Mouse (Mus musculus): ENCODE data around the gene Tdp2. TPM values are rescaled to one million over a fixed set of nuclear protein-coding genes. Genes with fewer than 3 reads are reported as not detected.
A peak's percentile ranks its signal among the peaks of the same experiment; 100 is the strongest.

Gene Tdp2
- polyA plus RNA-seq, 1 experiment from 2014 or later: 64.4 TPM

GRCm38 (mm10) chr13:24802131-24802691, 29.3 kb upstream of the Tdp2 start:
- DNase-seq (ENCODE audit: low spot score): peak; percentile 24
- Histone ChIP-seq H3K27me3 (ENCODE audit: insufficient read depth, poor library complexity, severe bottlenecking) (no peaks in the 10 kb centered on the region), H3K4me3 (peak overlapping the region; percentile 97), H3K9me3 (no peaks in the 10 kb centered on the region), H3K4me1 (replicated peaks) (peaks cover 33% of the 10 kb centered on the region), H3K27ac (peak overlapping the region; percentile 99), H3K36me3 (peaks cover 26% of the 10 kb centered on the region)
- WGBS: under 1% methylated on average over 26 of the region's 26 CpGs

DNA sequence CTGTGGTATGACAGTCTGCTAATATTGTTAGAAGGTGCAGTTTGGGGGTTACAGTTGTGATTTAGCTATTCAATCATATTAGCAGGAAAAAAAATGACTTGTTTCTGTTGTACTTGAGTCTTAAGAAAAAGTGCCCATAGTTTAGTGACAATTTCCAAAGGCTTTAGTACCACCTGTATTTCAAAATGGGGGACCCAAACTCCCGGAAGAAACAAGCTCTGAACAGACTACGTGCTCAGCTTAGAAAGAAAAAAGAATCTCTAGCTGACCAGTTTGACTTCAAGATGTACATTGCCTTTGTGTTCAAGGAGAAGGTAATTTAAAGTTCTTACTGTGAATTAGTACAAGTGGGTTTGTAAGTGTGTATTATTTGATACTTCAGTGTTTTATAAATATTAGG, 28.3 kb upstream of the Tdp2 start:
- DNase-seq (ENCODE audit: low spot score): no peak
- Histone ChIP-seq H3K9me3 (no peaks in the 10 kb centered on the region), H3K36me3 (peaks cover 36% of the 10 kb centered on the region), H3K27ac (no peak overlapping the region), H3K4me1 (replicated peaks) (peaks cover 33% of the 10 kb centered on the region), H3K27me3 (ENCODE audit: insufficient read depth, poor library complexity, severe bottlenecking) (no peaks in the 10 kb centered on the region), H3K4me3 (peak overlapping the region; percentile 97)
- 44% methylated on average over 2 of the region's 2 CpGs for WGBS

- Histone ChIP-seq H3K4me1 (replicated peaks) (peaks cover 26% of the 10 kb centered on the region), H3K9me3 (no peaks in the 10 kb centered on the region), H3K27me3 (ENCODE audit: insufficient read depth, poor library complexity, severe bottlenecking) (no peaks in the 10 kb centered on the region), H3K4me3 (no peak overlapping the region), H3K27ac (no peak overlapping the region), H3K36me3 (peaks cover 65% of the 10 kb centered on the region)
- DNase-seq (ENCODE audit: low spot score): no peak
Measured at GRCm38 (mm10) chr13:24806079-24806478, 25.4 kb upstream of the Tdp2 start.

- Histone ChIP-seq H3K27ac (no peak overlapping the region), H3K4me1 (replicated peaks) (no peaks in the 10 kb centered on the region; the same call in 1 of the 2 replicates), H3K27me3 (ENCODE audit: insufficient read depth, poor library complexity, severe bottlenecking) (no peaks in the 10 kb centered on the region), H3K9me3 (no peaks in the 10 kb centered on the region), H3K4me3 (no peak overlapping the region), H3K36me3 (peaks cover 94% of the 10 kb centered on the region)
- DNase-seq (ENCODE audit: low spot score): no peak
- WGBS: 97% methylated on average over 2 of the region's 2 CpGs
Measured at GRCm38 (mm10) chr13:24812521-24812920, 19.0 kb upstream of the Tdp2 start.

DNA sequence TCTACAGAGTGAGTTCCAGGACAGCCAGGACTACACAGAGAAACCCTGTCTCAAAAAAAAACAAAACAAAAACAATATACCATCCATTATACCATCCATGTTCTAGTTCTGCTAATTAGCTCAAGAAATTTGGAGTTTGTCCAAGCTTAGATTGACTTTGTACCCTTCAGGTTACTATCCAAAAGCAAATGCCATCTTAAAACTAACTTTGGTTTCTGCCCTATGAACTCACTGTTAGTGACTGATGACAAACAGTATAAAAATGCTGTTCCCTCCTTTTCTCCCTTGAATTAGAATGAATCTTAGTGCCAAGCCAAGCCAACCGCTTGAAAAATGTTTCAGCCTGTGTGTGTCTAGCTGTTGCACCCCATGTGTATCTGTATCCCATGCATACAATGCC, 16.9 kb upstream of the Tdp2 start:
- Histone ChIP-seq H3K4me1 (replicated peaks) (no peaks in the 10 kb centered on the region; the same call in 1 of the 2 replicates), H3K9me3 (no peaks in the 10 kb centered on the region), H3K27me3 (ENCODE audit: insufficient read depth, poor library complexity, severe bottlenecking) (no peaks in the 10 kb centered on the region), H3K27ac (no peak overlapping the region), H3K4me3 (no peak overlapping the region), H3K36me3 (peaks cover 84% of the 10 kb centered on the region)
- 79% methylated on average over 1 of the region's 1 CpGs for WGBS
- no peak for DNase-seq (ENCODE audit: low spot score)

- no peak overlapping the region for H3K4me3 ChIP-seq
- WGBS: 72% methylated on average over 4 of the region's 4 CpGs
- no peaks in the 10 kb centered on the region; the same call in 1 of the 2 replicates for H3K4me1 ChIP-seq (replicated peaks)
- H3K27ac ChIP-seq: no peak overlapping the region
- H3K36me3 ChIP-seq: peaks cover 66% of the 10 kb centered on the region
- H3K27me3 ChIP-seq (ENCODE audit: insufficient read depth, poor library complexity, severe bottlenecking): no peaks in the 10 kb centered on the region
- DNase-seq (ENCODE audit: low spot score): peak; percentile 21
- no peaks in the 10 kb centered on the region for H3K9me3 ChIP-seq
Measured at GRCm38 (mm10) chr13:24816125-24817092, 15.1 kb upstream of the Tdp2 start.

- H3K27ac ChIP-seq: no peak overlapping the region
- no peak overlapping the region for H3K4me3 ChIP-seq
- 90% methylated on average over 1 of the region's 1 CpGs for whole genome bisulfite sequencing
- H3K9me3 ChIP-seq: no peaks in the 10 kb centered on the region
- no peak for DNase-seq (ENCODE audit: low spot score)
- H3K27me3 ChIP-seq (ENCODE audit: insufficient read depth, poor library complexity, severe bottlenecking): no peaks in the 10 kb centered on the region
- H3K36me3 ChIP-seq: peaks cover 32% of the 10 kb centered on the region
- H3K4me1 ChIP-seq (replicated peaks): no peaks in the 10 kb centered on the region; the same call in 1 of the 2 replicates
Measured at GRCm38 (mm10) chr13:24819931-24820330, 11.5 kb upstream of the Tdp2 start.

- Histone ChIP-seq H3K4me1 (replicated peaks) (no peaks in the 10 kb centered on the region), H3K36me3 (peaks cover 11% of the 10 kb centered on the region), H3K4me3 (no peak overlapping the region), H3K9me3 (no peaks in the 10 kb centered on the region), H3K27ac (no peak overlapping the region), H3K27me3 (ENCODE audit: insufficient read depth, poor library complexity, severe bottlenecking) (no peaks in the 10 kb centered on the region)
- DNase-seq (ENCODE audit: low spot score): no peak
- 88% methylated on average over 16 of the region's 16 CpGs for WGBS
Measured at GRCm38 (mm10) chr13:24822663-24823343, 8.7 kb upstream of the Tdp2 start.

DNA sequence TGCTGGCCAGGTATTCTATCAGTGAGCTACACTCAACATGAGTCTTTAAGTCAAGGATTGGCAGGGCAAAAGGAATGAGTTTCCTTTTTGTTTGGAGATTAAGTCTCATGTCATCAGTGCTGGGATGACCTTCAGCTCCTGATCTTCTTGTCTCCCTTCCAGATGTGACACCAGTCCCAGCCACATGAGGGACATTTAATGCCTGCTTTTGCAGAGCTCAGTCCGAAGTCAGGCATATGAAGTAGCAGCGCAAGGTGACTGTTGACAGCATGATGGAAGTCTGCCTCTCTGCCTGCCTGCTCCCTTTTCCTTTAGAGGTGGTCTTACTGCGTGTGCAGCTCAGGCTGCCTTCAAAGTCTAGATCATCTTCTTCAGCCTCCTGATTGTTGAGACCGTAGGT, 6.8 kb upstream of the Tdp2 start:
- Histone ChIP-seq H3K27me3 (ENCODE audit: insufficient read depth, poor library complexity, severe bottlenecking) (no peaks in the 10 kb centered on the region), H3K4me1 (replicated peaks) (no peaks in the 10 kb centered on the region), H3K27ac (no peak overlapping the region), H3K4me3 (no peak overlapping the region), H3K36me3 (no peaks in the 10 kb centered on the region), H3K9me3 (no peaks in the 10 kb centered on the region)
- 92% methylated on average over 4 of the region's 4 CpGs for WGBS
- no peak for DNase-seq (ENCODE audit: low spot score)

- Histone ChIP-seq H3K4me1 (replicated peaks) (peaks cover 2% of the 10 kb centered on the region), H3K36me3 (no peaks in the 10 kb centered on the region), H3K27ac (no peak overlapping the region), H3K27me3 (ENCODE audit: insufficient read depth, poor library complexity, severe bottlenecking) (no peaks in the 10 kb centered on the region), H3K9me3 (no peaks in the 10 kb centered on the region), H3K4me3 (no peak overlapping the region)
- no peak for DNase-seq (ENCODE audit: low spot score)
- 85% methylated on average over 4 of the region's 4 CpGs for WGBS
Measured at GRCm38 (mm10) chr13:24825587-24825986, 5.9 kb upstream of the Tdp2 start.

DNA sequence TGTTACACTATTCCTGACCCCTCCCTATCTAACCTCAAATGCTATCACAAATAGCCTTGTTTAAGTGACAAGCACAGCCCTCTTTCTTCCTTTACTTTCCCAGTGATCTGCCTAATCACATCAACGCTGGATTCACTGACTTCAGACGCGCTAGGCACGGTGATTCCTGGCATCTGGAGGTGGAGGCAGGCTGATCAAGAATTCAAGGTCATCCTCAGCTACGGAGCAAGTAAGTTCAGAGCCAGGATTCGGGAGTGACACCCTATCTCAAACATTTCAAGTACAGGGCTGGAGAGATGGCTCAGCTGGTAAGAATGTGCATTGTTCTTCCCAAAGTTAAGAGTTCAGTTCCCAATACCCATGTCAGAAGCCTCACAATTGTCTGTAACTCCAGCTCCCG, 5.4 kb upstream of the Tdp2 start:
- Histone ChIP-seq H3K27ac (no peak overlapping the region), H3K36me3 (no peaks in the 10 kb centered on the region), H3K4me3 (no peak overlapping the region), H3K27me3 (ENCODE audit: insufficient read depth, poor library complexity, severe bottlenecking) (no peaks in the 10 kb centered on the region), H3K9me3 (no peaks in the 10 kb centered on the region), H3K4me1 (replicated peaks) (peaks cover 6% of the 10 kb centered on the region)
- 89% methylated on average over 7 of the region's 7 CpGs for WGBS
- no peak for DNase-seq (ENCODE audit: low spot score)

DNA sequence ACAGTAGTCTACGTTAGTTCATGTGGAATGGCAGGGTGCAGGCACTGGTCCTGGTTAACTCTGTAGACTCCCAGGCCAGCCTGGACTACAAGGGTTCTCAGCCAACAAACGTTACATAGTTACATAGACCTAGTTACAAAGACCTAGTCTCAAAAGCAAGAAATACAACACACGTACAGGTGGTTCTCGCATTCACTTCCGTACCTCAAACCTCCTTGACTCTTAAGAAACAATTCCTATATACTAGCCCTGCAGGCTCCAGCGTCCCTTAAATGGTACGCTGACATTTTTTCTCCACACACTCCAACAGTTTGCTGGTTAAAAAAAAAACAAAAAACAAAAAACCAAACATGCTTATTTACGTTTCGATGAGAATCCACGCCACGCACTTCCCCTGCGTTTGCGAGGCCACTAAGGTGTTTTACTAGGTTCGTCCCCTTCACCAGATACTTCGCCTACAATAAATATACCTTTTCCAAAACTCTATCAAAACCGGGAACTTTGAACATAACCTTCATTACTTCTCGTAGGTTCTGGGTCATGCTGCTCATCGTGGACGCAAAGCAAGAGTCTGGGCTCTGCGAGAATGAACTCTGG, 625 bp upstream of the Tdp2 start:
- Histone ChIP-seq H3K4me1 (replicated peaks) (peaks cover 28% of the 10 kb centered on the region), H3K9me3 (no peaks in the 10 kb centered on the region), H3K27ac (peak overlapping the region; percentile 97), H3K4me3 (peak overlapping the region; percentile 97), H3K36me3 (peaks cover 13% of the 10 kb centered on the region; the same call in 1 of the 2 replicates), H3K27me3 (ENCODE audit: insufficient read depth, poor library complexity, severe bottlenecking) (no peaks in the 10 kb centered on the region)
- peak; percentile 7 for DNase-seq (ENCODE audit: low spot score)
- WGBS: 6% methylated on average over 20 of the region's 20 CpGs

Data from hindbrain, embryonic 10.5 days (tissue).